Mouse (Mus musculus): Measurements from ENCODE around the gene Lats1.
"Not testable (repeated sequence)": the region's sequence is repeated elsewhere in the genome, so short reads cannot be mapped to it uniquely, and the experiment has no call there.

Lats1 gene

GRCm38 (mm10) chr10:7726501-7726812 is 45.4 kb downstream of the Lats1 start:
- DNase-seq (ENCODE audit: low spot score in 2 of 2): no peak

GRCm38 (mm10) chr10:7727011-7727410 is 46.0 kb downstream of the Lats1 start:
- DNase-seq (ENCODE audit: low spot score in 2 of 2): no peak

- DNase-seq (ENCODE audit: low spot score in 2 of 2): no peak
Measured at GRCm38 (mm10) chr10:7731582-7731981, 50.6 kb downstream of the Lats1 start.

GRCm38 (mm10) chr10:7737122-7737521 is 56.1 kb downstream of the Lats1 start:
- no peak for DNase-seq (ENCODE audit: low spot score in 2 of 2)

- no peak for DNase-seq (ENCODE audit: low spot score in 2 of 2)
Measured at GRCm38 (mm10) chr10:7737914-7738313, 56.9 kb downstream of the Lats1 start.

GRCm38 (mm10) chr10:7745528-7745927 is 64.5 kb downstream of the Lats1 start:
- not testable (repeated sequence) for DNase-seq (ENCODE audit: low spot score in 2 of 2)

GRCm38 (mm10) chr10:7748752-7749151 is 67.7 kb downstream of the Lats1 start:
- DNase-seq (ENCODE audit: low spot score in 2 of 2): no peak

GRCm38 (mm10) chr10:7757544-7757943 is 76.5 kb downstream of the Lats1 start:
- no peak for DNase-seq (ENCODE audit: low spot score in 2 of 2)

Measured in left cerebral cortex, adult 9 months (tissue).